Comparison of ENCODE assay signal across 8 mouse cellular contexts in the genomic region with DNA sequence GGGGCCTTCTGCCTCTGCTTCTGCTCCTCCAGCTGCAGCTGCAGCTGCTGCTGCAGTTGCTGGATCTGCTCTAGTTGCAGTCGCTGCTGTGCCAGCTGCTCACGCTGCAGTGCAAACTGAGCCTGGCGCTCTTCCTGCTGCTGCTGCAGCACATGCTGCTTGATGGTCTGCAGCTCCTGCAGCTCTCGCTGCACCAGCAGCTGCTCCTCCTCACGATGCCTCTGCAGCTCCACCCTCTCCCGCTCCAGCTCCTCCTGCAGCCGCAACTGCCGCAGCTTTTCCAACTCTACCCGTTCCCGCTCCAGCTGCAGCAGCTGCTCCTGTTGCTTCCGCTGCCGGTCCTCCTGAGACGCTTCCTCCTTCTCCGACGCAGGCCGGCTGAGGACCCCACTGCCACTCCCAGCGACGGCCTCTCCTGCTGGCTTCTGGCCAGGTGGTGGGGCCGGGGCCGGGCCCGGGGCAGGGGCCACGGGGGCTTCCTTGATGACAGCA. TPM values are rescaled to one million over a fixed set of nuclear protein-coding genes. Genes with fewer than 3 reads are reported as not detected.
DNase-seq lines count a peak whose midpoint lies in the region; ATAC-seq and TF ChIP-seq lines count a peak whose summit lies in the region.

No protein-coding gene starts in this region.

- peak overlapping the region; percentile 54 for H3K4me2 ChIP-seq in heart, postnatal 0 days (ENCODE audit: low read depth, low read length)
- peak overlapping the region; percentile 70 for H3K4me2 ChIP-seq in liver, postnatal 0 days (ENCODE audit: low read depth, low read length)
- peak overlapping the region; percentile 50 for H3K4me2 ChIP-seq in stomach, postnatal 0 days (replicated peaks; ENCODE audit: low read depth)

- H3K9ac ChIP-seq in heart, postnatal 0 days (replicated peaks; ENCODE audit: low read depth, low read length): peak overlapping the region; percentile 18; the same call in 1 of the 2 replicates
- peak overlapping the region; percentile 38 for H3K9ac ChIP-seq in liver, postnatal 0 days (replicated peaks)
- H3K9ac ChIP-seq in stomach, postnatal 0 days (ENCODE audit: low read length): peak overlapping the region; percentile 54

- no peak; the same call in 1 of the 2 replicates for TF ChIP-seq POLR2A in bone marrow, adult 2 months (IDR thresholded peaks at IDR 0.05; ENCODE audit: borderline replicate concordance, control insufficient read depth, low read depth, low read length)

- no peak overlapping the region for H3K27ac ChIP-seq in gastrocnemius, adult 2 months
- H3K27ac ChIP-seq in bone marrow, adult 2 months (ENCODE audit: control insufficient read depth, insufficient read depth, low read depth, low read length, poor library complexity): peak overlapping the region; percentile 19; the same call in 1 of the 2 replicates
- no peak overlapping the region for H3K27ac ChIP-seq in heart, postnatal 0 days (ENCODE audit: low read depth)
- H3K27ac ChIP-seq in liver, postnatal 0 days (ENCODE audit: low read depth): no peak overlapping the region
- H3K27ac ChIP-seq in stomach, postnatal 0 days (replicated peaks): no peak overlapping the region

- DNase-seq in gastrocnemius, adult 2 months: no peak
- no peak for DNase-seq in gastrocnemius, postnatal 4 days (ENCODE audit: low spot score in 2 of 2)
- DNase-seq in heart, postnatal 0 days (ENCODE audit: low spot score): peak; percentile 39
- no peak for DNase-seq in liver, postnatal 0 days
- DNase-seq in stomach, postnatal 0 days (ENCODE audit: low spot score): peak; percentile 50
- no peak for DNase-seq in adipocyte (ENCODE audit: low spot score)
- no peak for DNase-seq in spleen, postnatal 36 days (ENCODE audit: low spot score in 2 of 2)

- peaks cover 9% of the 10 kb centered on the region for H3K4me1 ChIP-seq in bone marrow, adult 2 months (ENCODE audit: control insufficient read depth, insufficient read depth, low read length)
- peaks cover 7% of the 10 kb centered on the region; the same call in 1 of the 2 replicates for H3K4me1 ChIP-seq in heart, postnatal 0 days (ENCODE audit: control insufficient read depth, insufficient read depth)
- H3K4me1 ChIP-seq in liver, postnatal 0 days (ENCODE audit: insufficient read depth): peaks cover 17% of the 10 kb centered on the region
- H3K4me1 ChIP-seq in stomach, postnatal 0 days (replicated peaks; ENCODE audit: control insufficient read depth, insufficient read depth): peaks cover 4% of the 10 kb centered on the region

- TF ChIP-seq EP300 in heart, postnatal 0 days (IDR thresholded peaks at IDR 0.05; ENCODE audit: low read depth): no peak
- no peak for TF ChIP-seq EP300 in liver, postnatal 0 days (IDR thresholded peaks at IDR 0.05; ENCODE audit: low read depth)
- TF ChIP-seq EP300 in stomach, postnatal 0 days (optimal IDR thresholded peaks at IDR 0.05): no peak

- TF ChIP-seq CTCF in gastrocnemius, adult 2 months (IDR thresholded peaks at IDR 0.05): no peak
- TF ChIP-seq CTCF in bone marrow, adult 2 months (IDR thresholded peaks at IDR 0.05; ENCODE audit: control insufficient read depth, insufficient read depth, low read length): no peak
- TF ChIP-seq CTCF in heart, postnatal 0 days (IDR thresholded peaks at IDR 0.05; ENCODE audit: low read depth): no peak
- no peak for TF ChIP-seq CTCF in liver, postnatal 0 days (IDR thresholded peaks at IDR 0.05; ENCODE audit: low read depth)
- no peak for TF ChIP-seq CTCF in stomach, postnatal 0 days (IDR thresholded peaks at IDR 0.05; ENCODE audit: low read depth)

- H3K36me3 ChIP-seq in heart, postnatal 0 days (replicated peaks; ENCODE audit: control insufficient read depth, insufficient read depth, low read length): no peaks in the 10 kb centered on the region
- no peaks in the 10 kb centered on the region for H3K36me3 ChIP-seq in liver, postnatal 0 days (replicated peaks; ENCODE audit: insufficient read depth, low read length)
- no peaks in the 10 kb centered on the region for H3K36me3 ChIP-seq in stomach, postnatal 0 days (ENCODE audit: control insufficient read depth, insufficient read depth, low read length)

- intact Hi-C loops in gastrocnemius, adult 2 months (cut with DNase I): no loop called here

- no peak for ATAC-seq in heart, postnatal 0 days (ENCODE audit: insufficient read depth, low read depth)
- ATAC-seq in liver, postnatal 0 days: no peak
- ATAC-seq in stomach, postnatal 0 days (ENCODE audit: low FRiP score, low TSS enrichment): no peak

- H3K9me3 ChIP-seq in heart, postnatal 0 days (replicated peaks; ENCODE audit: control insufficient read depth, low read length): no peaks in the 10 kb centered on the region
- H3K9me3 ChIP-seq in liver, postnatal 0 days (ENCODE audit: low read length): no peaks in the 10 kb centered on the region
- no peaks in the 10 kb centered on the region for H3K9me3 ChIP-seq in stomach, postnatal 0 days (ENCODE audit: control insufficient read depth, low read length)

- peaks cover 15% of the 10 kb centered on the region; the same call in 1 of the 2 replicates for H3K27me3 ChIP-seq in heart, postnatal 0 days (ENCODE audit: control insufficient read depth, insufficient read depth, low read length)
- H3K27me3 ChIP-seq in liver, postnatal 0 days (ENCODE audit: insufficient read depth, low read length): peaks cover 17% of the 10 kb centered on the region; the same call in 1 of the 2 replicates
- H3K27me3 ChIP-seq in stomach, postnatal 0 days (ENCODE audit: control insufficient read depth, insufficient read depth, low read length): no peaks in the 10 kb centered on the region

- peak overlapping the region; percentile 59 for H3K4me3 ChIP-seq in gastrocnemius, adult 2 months
- H3K4me3 ChIP-seq in bone marrow, adult 2 months (replicated peaks; ENCODE audit: control insufficient read depth, low read depth, low read length): peak overlapping the region; percentile 69
- peak overlapping the region; percentile 32 for H3K4me3 ChIP-seq in heart, postnatal 0 days (ENCODE audit: low read depth, low read length)
- peak overlapping the region; percentile 32 for H3K4me3 ChIP-seq in liver, postnatal 0 days (ENCODE audit: low read depth, low read length)
- peak overlapping the region; percentile 19 for H3K4me3 ChIP-seq in stomach, postnatal 0 days (ENCODE audit: low read depth, low read length)

- 6% methylated on average over 22 of the region's 22 CpGs for WGBS in bone marrow, adult 2 months
- WGBS in heart, postnatal 0 days: 9% methylated on average over 21 of the region's 22 CpGs
- WGBS in liver, postnatal 0 days (ENCODE audit: insufficient replicate concordance): 10% methylated on average over 22 of the region's 22 CpGs
- WGBS in stomach, postnatal 0 days: 5% methylated on average over 22 of the region's 22 CpGs

RNA-seq across cellular contexts. Expression of gene Apeh, which starts 16.7 kb away (rescaled TPM):
- total RNA-seq in gastrocnemius, adult 2 months (2021): 10 to 100 TPM; 30.6 to 33.4 TPM
- 10 to 100 TPM; 47.7 to 51.5 TPM for total RNA-seq in gastrocnemius, postnatal 4 days (2021)
- polyA plus RNA-seq in bone marrow, adult 2 months (2011; ENCODE audit: insufficient read depth, insufficient read length, low replicate concordance, missing spikeins): 159 and 206 TPM in 2 replicates
- 36.5 and 43.5 TPM in 2 replicates for total RNA-seq in heart, postnatal 0 days (2014; rRNA removed; ENCODE audit: low replicate concordance)
- polyA plus RNA-seq in heart, postnatal 0 days (2015; fragmentation: Nextera tagmentation; extraction: Ambion mirVana): 32.8 TPM in 2 replicates
- 67.7 and 75.2 TPM in 2 replicates for polyA plus RNA-seq in liver, postnatal 0 days (2015; fragmentation: Nextera tagmentation; extraction: Ambion mirVana)
- 35.4 and 38.4 TPM in 2 replicates for polyA plus RNA-seq in stomach, postnatal 0 days (2015; fragmentation: Nextera tagmentation; extraction: Ambion mirVana)

RNA-seq across cellular contexts. Expression of gene Rnf123, which starts 28.0 kb away (rescaled TPM):
- total RNA-seq in gastrocnemius, adult 2 months (2021): 100 to 1,000 TPM; 128 to 157 TPM
- total RNA-seq in gastrocnemius, postnatal 4 days (2021): 10 to 100 TPM; 83.8 to 94.8 TPM
- 296 and 393 TPM in 2 replicates for polyA plus RNA-seq in bone marrow, adult 2 months (2011; ENCODE audit: insufficient read depth, insufficient read length, low replicate concordance, missing spikeins)
- total RNA-seq in heart, postnatal 0 days (2014; rRNA removed; ENCODE audit: low replicate concordance): 40.5 and 60.2 TPM in 2 replicates
- polyA plus RNA-seq in heart, postnatal 0 days (2015; fragmentation: Nextera tagmentation; extraction: Ambion mirVana): 24.6 and 32.9 TPM in 2 replicates
- polyA plus RNA-seq in liver, postnatal 0 days (2015; fragmentation: Nextera tagmentation; extraction: Ambion mirVana): 45.2 and 50.1 TPM in 2 replicates
- polyA plus RNA-seq in stomach, postnatal 0 days (2015; fragmentation: Nextera tagmentation; extraction: Ambion mirVana): 13.8 and 15.7 TPM in 2 replicates

RNA-seq across cellular contexts. Expression of gene Mst1, which starts 30.9 kb away (rescaled TPM):
- total RNA-seq in gastrocnemius, adult 2 months (2021): not detected
- under 1 TPM in 1 of 2 experiments, not detected in 1; 0.36 TPM for total RNA-seq in gastrocnemius, postnatal 4 days (2021)
- polyA plus RNA-seq in bone marrow, adult 2 months (2011; ENCODE audit: insufficient read depth, insufficient read length, low replicate concordance, missing spikeins): 2.0 and 10.1 TPM in 2 replicates
- not detected in 2 replicates for total RNA-seq in heart, postnatal 0 days (2014; rRNA removed; ENCODE audit: low replicate concordance)
- 0.07 TPM in 1 of 2 replicates, not detected in the other for polyA plus RNA-seq in heart, postnatal 0 days (2015; fragmentation: Nextera tagmentation; extraction: Ambion mirVana)
- 81.4 and 93.0 TPM in 2 replicates for polyA plus RNA-seq in liver, postnatal 0 days (2015; fragmentation: Nextera tagmentation; extraction: Ambion mirVana)
- polyA plus RNA-seq in stomach, postnatal 0 days (2015; fragmentation: Nextera tagmentation; extraction: Ambion mirVana): 4.4 and 4.8 TPM in 2 replicates

RNA-seq across cellular contexts. Expression of gene Amigo3, which starts 58.2 kb away (rescaled TPM):
- 1 to 10 TPM; 1.5 to 3.1 TPM for total RNA-seq in gastrocnemius, adult 2 months (2021)
- total RNA-seq in gastrocnemius, postnatal 4 days (2021): 1 to 10 TPM; 3.2 to 3.4 TPM
- 1.0 and 1.6 TPM in 2 replicates for polyA plus RNA-seq in bone marrow, adult 2 months (2011; ENCODE audit: insufficient read depth, insufficient read length, low replicate concordance, missing spikeins)
- total RNA-seq in heart, postnatal 0 days (2014; rRNA removed; ENCODE audit: low replicate concordance): 1.4 and 7.6 TPM in 2 replicates
- 1.4 and 1.6 TPM in 2 replicates for polyA plus RNA-seq in heart, postnatal 0 days (2015; fragmentation: Nextera tagmentation; extraction: Ambion mirVana)
- 0.59 and 0.86 TPM in 2 replicates for polyA plus RNA-seq in liver, postnatal 0 days (2015; fragmentation: Nextera tagmentation; extraction: Ambion mirVana)
- 2.8 and 2.9 TPM in 2 replicates for polyA plus RNA-seq in stomach, postnatal 0 days (2015; fragmentation: Nextera tagmentation; extraction: Ambion mirVana)

Comparison
In these comparisons a context has a peak if more than half of its experiments do, and no peak if none do; other contexts are left out.
1. DNase-seq: peak in heart, postnatal 0 days (single experiment) and stomach, postnatal 0 days (single experiment); none in gastrocnemius, adult 2 months (single experiment), gastrocnemius, postnatal 4 days (0 of 2), liver, postnatal 0 days (single experiment), adipocyte (single experiment) and spleen, postnatal 36 days (0 of 2).
2. H3K4me3 ChIP-seq: peak in every context shown above with its lines; median percentile 69 in bone marrow, adult 2 months; 59 in gastrocnemius, adult 2 months; 32 in heart, postnatal 0 days; 32 in liver, postnatal 0 days; 19 in stomach, postnatal 0 days.
3. Peak in every context shown above with its lines, with median percentiles within 50 percentile points of each other: H3K4me2 ChIP-seq and H3K9ac ChIP-seq.